Mouse (Mus musculus): ENCODE results near the gene Fgfr2. TPM values are rescaled to one million over a fixed set of nuclear protein-coding genes. Genes with fewer than 3 reads are reported as not detected.

Fgfr2 gene
- polyA plus RNA-seq, 1 experiment from 2014 or later = 169 TPM

DNA sequence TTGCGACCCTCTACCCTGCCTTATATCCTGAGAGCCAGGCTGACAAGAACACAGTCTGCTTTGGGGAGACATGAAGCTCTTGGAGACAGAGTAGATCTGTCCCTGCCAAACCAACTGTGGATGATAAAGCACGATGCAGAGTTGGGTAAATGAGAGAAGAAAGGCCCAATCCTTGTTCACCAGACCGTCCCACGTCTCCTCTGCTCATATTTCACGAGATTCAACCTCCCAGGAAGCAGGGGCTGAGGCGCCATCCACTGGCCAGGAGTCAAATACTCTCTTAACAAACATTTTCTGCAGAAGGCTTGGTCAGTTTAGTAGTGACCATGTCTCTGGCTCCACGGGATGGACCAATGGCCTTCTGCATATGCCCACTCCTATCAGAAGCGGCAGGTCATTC is 1938.8 kb downstream of the Fgfr2 start:
- no peak for ATAC-seq (ENCODE audit: insufficient number of reproducible peaks, insufficient read depth, low FRiP score, low read depth)

DNA sequence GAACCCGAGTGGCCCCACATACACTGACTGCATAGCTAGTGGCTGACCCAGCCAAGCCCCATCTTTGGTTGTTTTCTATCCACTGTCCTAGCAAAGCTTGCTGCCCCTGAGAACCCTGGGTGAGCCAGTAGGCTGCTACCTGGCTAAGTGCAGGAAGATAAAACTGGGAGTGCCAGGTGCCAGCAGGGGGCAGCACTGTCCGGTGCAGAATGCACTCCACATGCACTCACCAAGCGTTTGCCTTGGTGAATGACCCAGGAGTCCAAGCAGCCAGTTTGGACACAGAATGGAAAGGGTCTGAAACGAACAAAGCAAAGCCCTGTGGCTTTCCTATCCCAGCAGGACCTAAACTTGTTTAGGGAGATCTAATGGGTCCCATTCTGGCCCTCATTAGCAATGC is 1940.5 kb downstream of the Fgfr2 start:
- Histone ChIP-seq H3K27me3 (ENCODE audit: control insufficient read depth, insufficient read depth, low read length) (no peaks in the 10 kb centered on the region), H3K4me2 (replicated peaks; ENCODE audit: low read depth, low read length) (no peak overlapping the region), H3K4me3 (ENCODE audit: low read depth, low read length) (no peak overlapping the region), H3K36me3 (ENCODE audit: control insufficient read depth, insufficient read depth, low read length) (no peaks in the 10 kb centered on the region), H3K9me3 (ENCODE audit: control insufficient read depth, low read depth, low read length) (no peaks in the 10 kb centered on the region), H3K9ac (replicated peaks; ENCODE audit: low read depth, low read length) (no peak overlapping the region), H3K4me1 (ENCODE audit: control insufficient read depth, insufficient read depth, low read length) (no peaks in the 10 kb centered on the region), H3K27ac (ENCODE audit: low read length) (no peak overlapping the region)
- ATAC-seq (ENCODE audit: insufficient number of reproducible peaks, insufficient read depth, low FRiP score, low read depth) = no peak
- 45% methylated on average over 4 of the region's 4 CpGs for WGBS

More for the DNA sequence above, 1938.8 kb downstream of the Fgfr2 start:
- no peaks in the 10 kb centered on the region for H3K4me1 ChIP-seq (ENCODE audit: control insufficient read depth, insufficient read depth, low read length)
- no peak overlapping the region for H3K4me3 ChIP-seq (ENCODE audit: low read depth, low read length)
- H3K9me3 ChIP-seq (ENCODE audit: control insufficient read depth, low read depth, low read length) = no peaks in the 10 kb centered on the region
- WGBS = 66% methylated on average over 8 of the region's 8 CpGs
- no peak overlapping the region for H3K4me2 ChIP-seq (replicated peaks; ENCODE audit: low read depth, low read length)
- H3K27me3 ChIP-seq (ENCODE audit: control insufficient read depth, insufficient read depth, low read length) = no peaks in the 10 kb centered on the region
- no peak overlapping the region for H3K9ac ChIP-seq (replicated peaks; ENCODE audit: low read depth, low read length)
- no peak overlapping the region for H3K27ac ChIP-seq (ENCODE audit: low read length)
- no peaks in the 10 kb centered on the region for H3K36me3 ChIP-seq (ENCODE audit: control insufficient read depth, insufficient read depth, low read length)

GRCm38 (mm10) chr7:131174121-131174520 is 1949.0 kb downstream of the Fgfr2 start, which contains the start of gene 5430419D17Rik:
TSS of gene 5430419D17Rik (plus strand) at chr7:131174402.
- no peak for ATAC-seq (ENCODE audit: insufficient number of reproducible peaks, insufficient read depth, low FRiP score, low read depth)
- Histone ChIP-seq H3K4me1 (ENCODE audit: control insufficient read depth, insufficient read depth, low read length) (no peaks in the 10 kb centered on the region), H3K4me2 (replicated peaks; ENCODE audit: low read depth, low read length) (no peak within 1 kb of the TSS), H3K4me3 (ENCODE audit: low read depth, low read length) (no peak within 1 kb of the TSS), H3K9ac (replicated peaks; ENCODE audit: low read depth, low read length) (no peak within 1 kb of the TSS), H3K27ac (ENCODE audit: low read length) (no peak within 1 kb of the TSS), H3K36me3 (ENCODE audit: control insufficient read depth, insufficient read depth, low read length) (no peaks in the 10 kb centered on the region), H3K27me3 (ENCODE audit: control insufficient read depth, insufficient read depth, low read length) (no peaks in the 10 kb centered on the region), H3K9me3 (ENCODE audit: control insufficient read depth, low read depth, low read length) (no peaks in the 10 kb centered on the region)
- WGBS = 86% methylated on average over 9 of the region's 9 CpGs

DNA sequence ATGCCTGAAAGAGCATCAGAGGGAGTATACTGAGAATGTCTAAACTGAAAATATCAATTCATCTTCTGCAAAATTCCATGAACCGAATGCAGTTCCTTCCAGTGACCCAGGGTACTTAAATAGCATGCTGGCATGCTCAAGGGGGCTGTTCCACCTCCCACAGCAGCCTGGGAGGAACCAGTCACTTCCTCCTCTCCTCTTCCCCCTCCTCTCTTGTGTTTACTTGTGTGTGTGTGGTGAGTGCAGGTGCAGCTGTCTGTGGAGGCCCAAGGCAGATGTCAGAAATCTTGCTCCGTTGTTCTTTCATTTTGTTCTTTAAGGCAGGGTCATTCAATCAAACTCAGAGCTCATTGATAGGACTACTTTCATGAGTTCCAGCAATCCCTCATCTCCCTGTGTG is 1954.1 kb downstream of the Fgfr2 start:
- no peaks in the 10 kb centered on the region for H3K36me3 ChIP-seq (ENCODE audit: control insufficient read depth, insufficient read depth, low read length)
- 30% methylated on average over 2 of the region's 2 CpGs for WGBS

DNA sequence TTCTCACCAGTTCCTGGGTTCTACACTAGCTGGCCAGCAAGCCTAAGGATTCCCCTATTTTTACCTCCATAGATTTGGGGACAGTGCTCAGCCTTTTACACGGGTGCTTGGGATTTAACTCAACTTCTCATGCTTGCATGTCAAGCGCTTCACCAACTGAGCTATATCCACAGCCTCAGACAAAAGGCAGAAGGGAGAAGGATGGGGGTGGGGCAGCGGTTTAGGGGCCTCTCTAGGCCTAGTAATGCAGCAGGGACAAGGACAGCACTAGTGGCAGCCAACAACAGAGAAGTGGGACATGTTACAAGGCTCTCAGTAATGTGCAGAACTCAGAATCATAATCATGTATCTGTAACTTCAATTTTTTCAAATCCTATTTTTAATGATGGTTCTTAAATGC is 1955.4 kb downstream of the Fgfr2 start:
- Histone ChIP-seq H3K27me3 (ENCODE audit: control insufficient read depth, insufficient read depth, low read length) (no peaks in the 10 kb centered on the region), H3K9ac (replicated peaks; ENCODE audit: low read depth, low read length) (no peak overlapping the region), H3K36me3 (ENCODE audit: control insufficient read depth, insufficient read depth, low read length) (no peaks in the 10 kb centered on the region), H3K9me3 (ENCODE audit: control insufficient read depth, low read depth, low read length) (no peaks in the 10 kb centered on the region), H3K27ac (ENCODE audit: low read length) (no peak overlapping the region), H3K4me3 (ENCODE audit: low read depth, low read length) (no peak overlapping the region), H3K4me2 (replicated peaks; ENCODE audit: low read depth, low read length) (no peak overlapping the region), H3K4me1 (ENCODE audit: control insufficient read depth, insufficient read depth, low read length) (no peaks in the 10 kb centered on the region)
- WGBS = 83% methylated on average over 3 of the region's 3 CpGs
- no peak for ATAC-seq (ENCODE audit: insufficient number of reproducible peaks, insufficient read depth, low FRiP score, low read depth)

More for the DNA sequence above, 1954.1 kb downstream of the Fgfr2 start:
- ATAC-seq (ENCODE audit: insufficient number of reproducible peaks, insufficient read depth, low FRiP score, low read depth) = no peak
- Histone ChIP-seq H3K27me3 (ENCODE audit: control insufficient read depth, insufficient read depth, low read length) (no peaks in the 10 kb centered on the region), H3K4me2 (replicated peaks; ENCODE audit: low read depth, low read length) (no peak overlapping the region), H3K27ac (ENCODE audit: low read length) (no peak overlapping the region), H3K9ac (replicated peaks; ENCODE audit: low read depth, low read length) (no peak overlapping the region), H3K9me3 (ENCODE audit: control insufficient read depth, low read depth, low read length) (no peaks in the 10 kb centered on the region), H3K4me1 (ENCODE audit: control insufficient read depth, insufficient read depth, low read length) (no peaks in the 10 kb centered on the region), H3K4me3 (ENCODE audit: low read depth, low read length) (no peak overlapping the region)

DNA sequence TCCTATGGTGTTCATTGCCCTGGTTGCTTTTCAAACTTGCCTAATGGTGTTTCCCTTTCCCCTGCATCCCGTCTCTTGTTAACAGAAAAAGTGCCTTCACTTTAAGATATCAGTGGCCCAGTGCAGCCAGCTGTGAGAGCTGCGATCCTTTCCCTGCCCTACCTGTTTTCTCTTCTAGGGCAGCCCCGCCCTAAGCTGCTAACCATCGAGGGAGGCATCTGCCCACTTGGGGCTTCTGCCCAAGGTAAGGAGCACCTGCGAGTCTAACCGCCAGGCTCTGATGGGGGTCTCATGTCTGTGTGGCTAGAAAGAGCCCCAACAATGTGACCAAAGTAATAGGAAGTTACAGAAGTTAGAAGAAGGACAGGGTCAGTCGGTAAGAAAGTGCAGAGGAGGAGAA is 1960.9 kb downstream of the Fgfr2 start:
- H3K27ac ChIP-seq (ENCODE audit: low read length) = no peak overlapping the region
- H3K4me2 ChIP-seq (replicated peaks; ENCODE audit: low read depth, low read length) = no peak overlapping the region
- no peaks in the 10 kb centered on the region for H3K36me3 ChIP-seq (ENCODE audit: control insufficient read depth, insufficient read depth, low read length)
- no peak overlapping the region for H3K9ac ChIP-seq (replicated peaks; ENCODE audit: low read depth, low read length)
- H3K4me3 ChIP-seq (ENCODE audit: low read depth, low read length) = no peak overlapping the region
- no peaks in the 10 kb centered on the region for H3K4me1 ChIP-seq (ENCODE audit: control insufficient read depth, insufficient read depth, low read length)
- H3K27me3 ChIP-seq (ENCODE audit: control insufficient read depth, insufficient read depth, low read length) = no peaks in the 10 kb centered on the region
- H3K9me3 ChIP-seq (ENCODE audit: control insufficient read depth, low read depth, low read length) = no peaks in the 10 kb centered on the region
- 57% methylated on average over 7 of the region's 7 CpGs for WGBS
- no peak for ATAC-seq (ENCODE audit: insufficient number of reproducible peaks, insufficient read depth, low FRiP score, low read depth)

- no peak for ATAC-seq (ENCODE audit: insufficient number of reproducible peaks, insufficient read depth, low FRiP score, low read depth)
- WGBS = 78% methylated on average over 5 of the region's 5 CpGs
- H3K9me3 ChIP-seq (ENCODE audit: control insufficient read depth, low read depth, low read length) = no peaks in the 10 kb centered on the region
Observed at GRCm38 (mm10) chr7:131153044-131153443, 1970.1 kb downstream of the Fgfr2 start.

DNA sequence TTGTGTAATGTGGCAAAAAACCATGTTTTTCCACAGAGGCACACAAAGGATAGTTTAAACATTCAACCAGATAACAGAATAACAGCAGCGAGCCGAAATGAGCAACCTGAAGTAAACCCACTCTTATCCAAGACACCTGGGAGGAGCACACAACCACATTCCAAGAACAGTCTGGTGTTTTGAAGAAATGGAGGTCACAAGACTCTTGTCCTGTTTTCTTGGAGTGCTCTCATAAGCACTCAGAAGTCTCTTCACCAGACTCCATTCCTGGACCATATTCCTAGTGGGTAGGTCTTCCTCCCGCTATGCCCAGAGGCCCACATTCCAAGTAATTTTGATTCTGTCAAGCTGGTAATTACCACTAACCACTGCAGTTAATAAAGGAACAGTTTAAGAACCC is 1973.0 kb downstream of the Fgfr2 start:
- no peak overlapping the region for H3K4me3 ChIP-seq (ENCODE audit: low read depth, low read length)
- H3K36me3 ChIP-seq (ENCODE audit: control insufficient read depth, insufficient read depth, low read length) = no peaks in the 10 kb centered on the region
- H3K27me3 ChIP-seq (ENCODE audit: control insufficient read depth, insufficient read depth, low read length) = no peaks in the 10 kb centered on the region
- no peaks in the 10 kb centered on the region for H3K9me3 ChIP-seq (ENCODE audit: control insufficient read depth, low read depth, low read length)
- no peak overlapping the region for H3K9ac ChIP-seq (replicated peaks; ENCODE audit: low read depth, low read length)
- H3K27ac ChIP-seq (ENCODE audit: low read length) = no peak overlapping the region
- no peak overlapping the region for H3K4me2 ChIP-seq (replicated peaks; ENCODE audit: low read depth, low read length)
- H3K4me1 ChIP-seq (ENCODE audit: control insufficient read depth, insufficient read depth, low read length) = no peaks in the 10 kb centered on the region
- no peak for ATAC-seq (ENCODE audit: insufficient number of reproducible peaks, insufficient read depth, low FRiP score, low read depth)
- WGBS = 68% methylated on average over 3 of the region's 3 CpGs

More at GRCm38 (mm10) chr7:131153044-131153443, 1970.1 kb downstream of the Fgfr2 start:
- H3K4me1 ChIP-seq (ENCODE audit: control insufficient read depth, insufficient read depth, low read length) = no peaks in the 10 kb centered on the region
- H3K27ac ChIP-seq (ENCODE audit: low read length) = no peak overlapping the region
- H3K4me2 ChIP-seq (replicated peaks; ENCODE audit: low read depth, low read length) = no peak overlapping the region
- no peaks in the 10 kb centered on the region for H3K27me3 ChIP-seq (ENCODE audit: control insufficient read depth, insufficient read depth, low read length)
- H3K9ac ChIP-seq (replicated peaks; ENCODE audit: low read depth, low read length) = no peak overlapping the region
- H3K36me3 ChIP-seq (ENCODE audit: control insufficient read depth, insufficient read depth, low read length) = no peaks in the 10 kb centered on the region
- H3K4me3 ChIP-seq (ENCODE audit: low read depth, low read length) = no peak overlapping the region

DNA sequence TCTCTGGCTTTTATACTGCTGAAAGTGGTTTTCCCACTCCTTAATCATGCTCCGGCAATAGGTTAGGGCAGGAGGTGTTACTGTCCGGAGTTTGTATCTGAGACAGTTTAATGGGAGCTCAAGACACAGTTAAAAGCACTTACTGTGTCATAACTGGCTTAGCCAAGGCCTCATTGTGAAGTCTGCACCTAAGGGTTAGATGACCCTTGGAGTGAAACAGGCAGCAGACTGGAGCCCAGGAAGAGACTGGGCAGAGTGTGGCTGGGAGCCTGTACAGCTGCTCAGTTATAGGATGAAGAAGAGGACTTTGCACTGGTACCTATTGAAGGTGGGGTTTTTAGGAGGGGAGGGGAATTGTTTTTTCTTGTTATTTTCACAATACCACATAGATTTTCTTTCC is 1976.9 kb downstream of the Fgfr2 start, which contains the start of gene 4933402N03Rik:
TSS of gene 4933402N03Rik (minus strand) at position 101 of the 400 bp plus-strand sequence.
- H3K36me3 ChIP-seq (ENCODE audit: control insufficient read depth, insufficient read depth, low read length) = no peaks in the 10 kb centered on the region
- H3K9ac ChIP-seq (replicated peaks; ENCODE audit: low read depth, low read length) = no peak within 1 kb of the TSS
- H3K4me1 ChIP-seq (ENCODE audit: control insufficient read depth, insufficient read depth, low read length) = no peaks in the 10 kb centered on the region
- no peaks in the 10 kb centered on the region for H3K9me3 ChIP-seq (ENCODE audit: control insufficient read depth, low read depth, low read length)
- H3K27me3 ChIP-seq (ENCODE audit: control insufficient read depth, insufficient read depth, low read length) = no peaks in the 10 kb centered on the region
- no peak within 1 kb of the TSS for H3K4me2 ChIP-seq (replicated peaks; ENCODE audit: low read depth, low read length)
- ATAC-seq (ENCODE audit: insufficient number of reproducible peaks, insufficient read depth, low FRiP score, low read depth) = no peak
- 83% methylated on average over 2 of the region's 2 CpGs for WGBS
- no peak within 1 kb of the TSS for H3K4me3 ChIP-seq (ENCODE audit: low read depth, low read length)
- no peak within 1 kb of the TSS for H3K27ac ChIP-seq (ENCODE audit: low read length)

Measured in stomach, embryonic 14.5 days (tissue).